Mouse (Mus musculus) lung, adult 2 months (tissue): ENCODE data around the gene Zfp62.

Experiments
- CTCF ChIP-seq: fragments of 200-500 bp; IDR thresholded peaks from 2 replicates; pipeline ENCODE4 v1.5.1; 2011; ENCODE audit warnings: mild to moderate bottlenecking, low read length, control low read depth; ENCODE audit not compliant: insufficient read depth
- POLR2A ChIP-seq: fragments of 200-500 bp; IDR thresholded peaks from 2 replicates; pipeline ENCODE4 v1.6.1; 2011; ENCODE audit warnings: low read depth, mild to moderate bottlenecking, control low read depth, low read length, borderline replicate concordance; ENCODE audit errors: extremely low read depth

- TF ChIP-seq CTCF (no peak), POLR2A (no peak)
These were observed 7.2 kb upstream of the Zfp62 start for GRCm38 (mm10) chr11:49195819-49196322.
